Mouse (Mus musculus): Measurements from ENCODE around the gene Flg2.

The Flg2 gene

GRCm38 (mm10) chr3:93196978-93197377, at the start of gene Flg2:
Gene Flg2, plus strand, starts transcription at chr3:93197278.
- no peak for DNase-seq

GRCm38 (mm10) chr3:93162502-93162901, 34.6 kb upstream of the Flg2 start:
- DNase-seq, result no peak

- no peak for DNase-seq
These were observed 34.0 kb upstream of the Flg2 start for GRCm38 (mm10) chr3:93162996-93163592.

- DNase-seq, result no peak
These were observed 16.2 kb upstream of the Flg2 start for GRCm38 (mm10) chr3:93180856-93181255.

GRCm38 (mm10) chr3:93201955-93202354, 4.9 kb downstream of the Flg2 start:
- no peak for DNase-seq

GRCm38 (mm10) chr3:93202499-93202898, 5.4 kb downstream of the Flg2 start:
- no peak for DNase-seq

Data from kidney, postnatal 14 days (tissue).